25 mouse cellular contexts compared by ENCODE assay signal in the genomic region with DNA sequence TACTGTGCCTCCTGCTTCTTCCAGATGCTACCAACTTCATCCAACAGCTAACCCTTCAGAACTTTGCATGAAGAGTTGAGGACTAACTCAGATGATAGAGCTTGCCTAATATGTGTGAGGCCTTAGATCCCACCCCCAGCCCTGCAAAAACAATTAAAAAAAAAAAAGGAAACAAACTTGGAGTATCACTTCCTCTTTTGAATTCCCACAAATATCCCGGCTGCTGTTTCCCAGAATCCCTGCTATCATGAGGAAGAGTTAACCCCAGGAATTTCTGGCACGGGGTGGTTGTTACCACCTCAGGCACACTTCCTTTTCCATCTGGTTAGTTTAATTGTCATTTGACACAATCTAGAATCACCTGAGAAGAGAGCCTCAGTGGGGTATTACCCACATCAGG.
"Had no signal": no experiment of that assay in that cellular context is flagged by ENCODE, and none has a peak within 500 bp of the region (broad histone marks: within the 10 kb centered on the region; RNA-seq: fewer than 3 reads in every experiment).

No protein-coding gene starts in this region.

- H3K27me3 ChIP-seq: heart, embryonic 12.5 days; hindbrain, embryonic 13.5 days; hindbrain, embryonic 15.5 days; kidney, embryonic 15.5 days; limb, embryonic 12.5 days; liver, embryonic 13.5 days; liver, embryonic 15.5 days had no signal

- ATAC-seq: forebrain, postnatal 0 days; hindbrain, postnatal 0 days; intestine, embryonic 16.5 days had no signal

- H3K4me3 ChIP-seq: gastrocnemius, adult 2 months; heart, embryonic 12.5 days; hindbrain, embryonic 13.5 days; hindbrain, embryonic 15.5 days; kidney, embryonic 15.5 days; limb, embryonic 10.5 days; limb, embryonic 12.5 days; liver, embryonic 13.5 days; liver, embryonic 15.5 days had no signal

- H3K4me1 ChIP-seq: limb, embryonic 12.5 days; liver, embryonic 13.5 days; liver, embryonic 15.5 days had no signal

- H3K9me3 ChIP-seq: hindbrain, embryonic 15.5 days; kidney, embryonic 15.5 days; limb, embryonic 10.5 days; limb, embryonic 12.5 days; liver, embryonic 13.5 days; liver, embryonic 15.5 days had no signal

- H3K27ac ChIP-seq: gastrocnemius, adult 2 months; hindbrain, embryonic 13.5 days; hindbrain, embryonic 15.5 days; hindbrain, postnatal 0 days; kidney, embryonic 15.5 days; kidney, postnatal 0 days; limb, embryonic 10.5 days; limb, embryonic 12.5 days; liver, embryonic 13.5 days; liver, embryonic 15.5 days had no signal

- DNase-seq: forebrain, postnatal 0 days; gastrocnemius, adult 2 months; gastrocnemius, postnatal 10 days; gastrocnemius, postnatal 25 days; heart, postnatal 10 days; kidney, adult 11 months; kidney, adult 2 months; kidney, adult 9 months; kidney, postnatal 14 days; kidney, postnatal 36 days; layer of hippocampus, adult 9-11 months; layer of hippocampus, postnatal 36 days; liver; liver, embryonic 13.5 days had no signal

- H3K9ac ChIP-seq: forebrain, postnatal 0 days; heart, embryonic 12.5 days; hindbrain, embryonic 13.5 days; hindbrain, embryonic 15.5 days; kidney, embryonic 15.5 days; limb, embryonic 12.5 days; liver, embryonic 13.5 days; liver, embryonic 15.5 days had no signal

- H3K36me3 ChIP-seq: heart, embryonic 12.5 days; hindbrain, embryonic 13.5 days; hindbrain, embryonic 15.5 days; kidney, embryonic 15.5 days; limb, embryonic 10.5 days; limb, embryonic 12.5 days; liver, embryonic 13.5 days; liver, embryonic 15.5 days had no signal

- H3K4me2 ChIP-seq: heart, embryonic 12.5 days; hindbrain, embryonic 13.5 days; hindbrain, embryonic 15.5 days; kidney, embryonic 15.5 days; limb, embryonic 12.5 days; liver, embryonic 11.5 days; liver, embryonic 13.5 days; liver, embryonic 15.5 days had no signal
